Mouse (Mus musculus) forebrain, embryonic 12.5 days (tissue): ENCODE results near the gene Gm49396. TPM values are rescaled to one million over a fixed set of nuclear protein-coding genes. Genes with fewer than 3 reads are reported as not detected.

Experiments
- ATAC-seq: fragments of 200-750 bp; cut with Nextera tagmentation; 2 replicates; pipeline ENCODE4 v1.8.0; 2017; ENCODE audit warnings: moderate TSS enrichment; ENCODE audit not compliant: low FRiP score
- H3K27ac ChIP-seq: fragments of 300-500 bp; sonication (generic); 2 replicates; pipeline ENCODE4 v1.5.1; 2016; ENCODE audit warnings: mild to moderate bottlenecking
- H3K27me3 ChIP-seq: fragments of 300-500 bp; sonication (generic); 2 replicates; pipeline ENCODE4 v1.6.1; 2016; ENCODE audit warnings: mild to moderate bottlenecking
- H3K36me3 ChIP-seq: fragments of 300-500 bp; sonication (generic); replicated peaks from 2 replicates; pipeline ENCODE4 v1.6.1; 2016; ENCODE audit warnings: mild to moderate bottlenecking
- H3K4me1 ChIP-seq: fragments of 300-500 bp; sonication (generic); 2 replicates; pipeline ENCODE4 v1.6.1; 2016
- H3K4me2 ChIP-seq: fragments of 300-500 bp; sonication (generic); 2 replicates; pipeline ENCODE4 v1.6.1; 2016; ENCODE audit warnings: mild to moderate bottlenecking, moderate library complexity
- H3K4me3 ChIP-seq: fragments of 300-500 bp; sonication (generic); replicated peaks from 2 replicates; pipeline ENCODE4 v1.5.1; 2016; ENCODE audit warnings: mild to moderate bottlenecking
- H3K9ac ChIP-seq: fragments of 300-500 bp; sonication (generic); 2 replicates; pipeline ENCODE4 v1.6.1; 2016; ENCODE audit warnings: mild to moderate bottlenecking
- H3K9me3 ChIP-seq: fragments of 300-500 bp; sonication (generic); 2 replicates; pipeline ENCODE4 v1.6.1; 2016
- WGBS: fragments of 180-500 bp; shearing (Covaris S2); methylation state at CpG from one replicate; pipeline ENCODE4 v1.1.7; 2016; 5-methylcytosine and 5-hydroxymethylcytosine counted together
- polyA plus RNA-seq: library from polyadenylated mRNA; unstranded; fragments of >200 nt; fragmentation: Nextera tagmentation; extraction: Ambion mirVana; gene quantifications from 2 replicates; pipeline ENCODE4 v1.2.1, GENCODE M21; 2016

Gm49396 gene
- 24.0 and 24.9 TPM in 2 replicates for polyA plus RNA-seq

- Histone ChIP-seq H3K36me3 (peaks cover 28% of the 10 kb centered on the region), H3K4me2 (peak within 1 kb of the TSS; percentile 87), H3K27ac (peak within 1 kb of the TSS; percentile 94), H3K27me3 (no peaks in the 10 kb centered on the region), H3K9me3 (no peaks in the 10 kb centered on the region), H3K9ac (peak within 1 kb of the TSS; percentile 80), H3K4me1 (peaks cover 28% of the 10 kb centered on the region), H3K4me3 (peak within 1 kb of the TSS; percentile 77)
- WGBS, result under 1% methylated on average over 45 of the region's 45 CpGs
- ATAC-seq, result peak; percentile 88
Measured at GRCm38 (mm10) chr7:30563117-30563905, at the start of gene Gm49396, which contains the start of the genes U2af1l4 and Psenen. Gene Gm49396 (plus strand): TSS chr7:30563344. Gene U2af1l4 (plus strand): TSS chr7:30563301. Gene Psenen (minus strand): TSS chr7:30563627.

DNA sequence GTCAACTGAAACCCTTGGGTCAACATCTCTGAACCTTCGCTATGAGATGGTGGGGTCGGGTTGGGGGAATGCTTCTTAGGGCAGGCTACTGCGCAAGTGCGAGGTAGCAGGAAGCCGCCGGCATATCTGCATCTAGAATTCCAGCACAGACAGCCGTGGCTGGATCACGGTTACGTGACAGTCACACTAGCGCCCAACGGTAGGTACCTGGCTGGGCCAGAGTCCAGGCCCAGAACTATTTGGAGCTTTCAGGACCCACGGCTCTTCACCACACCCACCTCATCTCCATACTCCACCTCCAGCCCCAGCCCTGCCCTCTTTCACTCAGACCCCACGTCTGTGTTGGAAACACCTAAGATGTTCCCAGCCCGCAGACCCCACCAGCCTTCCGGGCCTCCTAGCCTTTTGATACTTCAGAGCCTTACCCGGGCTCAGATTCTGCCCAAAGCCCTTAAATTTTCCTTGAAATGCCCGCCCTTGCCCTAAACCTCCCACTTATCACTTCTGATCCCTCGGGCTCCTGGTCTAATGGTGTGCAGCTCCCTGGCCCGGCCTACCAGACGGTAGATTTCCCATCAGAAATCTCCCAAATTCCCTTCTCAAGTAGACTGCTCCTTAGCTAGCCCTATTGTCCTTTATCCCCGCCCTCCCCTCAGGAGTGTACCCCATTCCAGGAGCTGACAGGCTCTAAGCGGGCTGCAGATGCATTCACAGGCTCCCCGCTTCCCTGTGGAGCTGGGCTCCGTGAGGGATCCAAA, 48.0 kb upstream of the Gm49396 start:
- ATAC-seq, result no peak; the same call in 1 of the 2 replicates
- H3K9me3 ChIP-seq, result no peaks in the 10 kb centered on the region
- H3K4me1 ChIP-seq, result no peaks in the 10 kb centered on the region
- H3K4me2 ChIP-seq, result no peak overlapping the region
- H3K27ac ChIP-seq, result no peak overlapping the region
- H3K9ac ChIP-seq, result no peak overlapping the region
- H3K27me3 ChIP-seq, result no peaks in the 10 kb centered on the region
- H3K36me3 ChIP-seq, result no peaks in the 10 kb centered on the region
- WGBS, result 55% methylated on average over 24 of the region's 24 CpGs
- no peak overlapping the region for H3K4me3 ChIP-seq

DNA sequence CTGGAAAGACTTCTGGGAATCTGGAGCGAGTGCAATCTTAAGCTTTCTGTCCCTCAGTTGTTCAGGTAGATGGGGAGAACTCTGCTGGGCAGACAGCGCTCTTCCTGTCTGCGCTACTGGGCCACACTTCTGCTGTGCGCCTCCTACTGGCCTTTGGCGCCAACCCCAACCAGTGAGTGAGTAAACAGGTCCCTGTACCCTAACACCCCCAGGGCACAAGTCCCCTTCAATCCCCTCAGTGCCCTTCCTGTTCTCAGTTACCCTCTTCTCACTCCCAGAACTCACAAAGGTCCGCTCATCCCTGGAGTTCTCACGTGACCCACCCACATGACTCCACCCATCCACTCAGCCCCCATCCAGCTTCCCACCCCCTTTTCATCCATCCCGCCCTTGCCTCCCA, 44.8 kb upstream of the Gm49396 start:
- 48% methylated on average over 8 of the region's 8 CpGs for WGBS
- H3K27ac ChIP-seq, result no peak overlapping the region
- H3K4me2 ChIP-seq, result no peak overlapping the region
- peaks cover 14% of the 10 kb centered on the region for H3K36me3 ChIP-seq
- H3K4me1 ChIP-seq, result peaks cover 8% of the 10 kb centered on the region; the same call in 1 of the 2 replicates
- H3K9ac ChIP-seq, result no peak overlapping the region
- H3K27me3 ChIP-seq, result no peaks in the 10 kb centered on the region
- no peaks in the 10 kb centered on the region for H3K9me3 ChIP-seq
- ATAC-seq, result no peak
- H3K4me3 ChIP-seq, result no peak overlapping the region

- Histone ChIP-seq H3K27me3 (no peaks in the 10 kb centered on the region), H3K36me3 (peaks cover 34% of the 10 kb centered on the region), H3K27ac (peak overlapping the region; percentile 42; the same call in 1 of the 2 replicates), H3K9ac (no peak overlapping the region), H3K4me3 (no peak overlapping the region), H3K4me1 (peaks cover 8% of the 10 kb centered on the region; the same call in 1 of the 2 replicates), H3K4me2 (no peak overlapping the region), H3K9me3 (no peaks in the 10 kb centered on the region)
- 67% methylated on average over 4 of the region's 4 CpGs for WGBS
- ATAC-seq, result no peak
Measured at GRCm38 (mm10) chr7:30520396-30520795, 42.7 kb upstream of the Gm49396 start.

DNA sequence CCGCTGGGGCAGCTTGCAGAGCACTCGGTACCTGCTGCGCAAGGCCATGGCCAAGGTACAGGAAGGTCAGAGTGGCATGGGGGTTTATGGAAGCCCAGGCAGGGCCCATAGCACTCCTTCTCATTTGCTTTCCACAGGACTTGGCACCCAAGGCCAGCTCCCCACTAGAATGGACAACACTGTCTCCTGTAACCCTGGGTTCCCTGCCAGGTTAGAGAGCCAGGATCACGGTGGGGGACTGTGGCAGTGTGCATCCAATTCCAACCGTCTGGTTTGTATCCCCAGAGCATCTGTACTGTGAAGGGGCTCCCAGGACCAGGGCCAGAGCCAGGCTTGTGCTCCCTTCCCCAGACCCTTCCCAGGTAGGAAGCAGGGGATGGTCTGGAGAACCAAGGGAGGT, 42.3 kb upstream of the Gm49396 start:
- Histone ChIP-seq H3K4me3 (no peak overlapping the region), H3K27ac (peak overlapping the region; percentile 42; the same call in 1 of the 2 replicates), H3K27me3 (no peaks in the 10 kb centered on the region), H3K9ac (no peak overlapping the region), H3K4me1 (peaks cover 9% of the 10 kb centered on the region; the same call in 1 of the 2 replicates), H3K36me3 (peaks cover 39% of the 10 kb centered on the region), H3K4me2 (no peak overlapping the region), H3K9me3 (no peaks in the 10 kb centered on the region)
- ATAC-seq, result no peak
- WGBS, result 78% methylated on average over 5 of the region's 5 CpGs

DNA sequence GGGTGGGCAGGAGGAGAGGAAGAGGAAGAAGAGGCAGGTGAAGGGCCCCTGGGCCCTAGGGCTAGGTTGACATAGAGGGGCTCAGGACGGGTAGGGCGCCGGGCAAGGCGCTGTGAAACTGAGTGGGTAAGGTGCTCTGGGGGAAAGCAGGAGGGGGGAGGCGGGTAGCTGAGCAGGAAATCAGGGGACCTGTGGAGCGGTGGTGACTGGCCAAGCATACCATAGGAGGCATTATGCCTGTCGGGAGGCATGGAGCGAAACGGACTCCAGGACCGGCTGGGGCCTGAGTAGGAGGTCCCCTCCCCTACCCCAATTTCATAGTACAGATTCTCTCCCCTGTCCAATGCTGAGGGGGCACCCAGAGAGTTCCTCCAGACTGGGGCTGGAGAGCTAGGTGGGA, 40.3 kb upstream of the Gm49396 start:
- WGBS, result 85% methylated on average over 10 of the region's 10 CpGs
- H3K9me3 ChIP-seq, result no peaks in the 10 kb centered on the region
- ATAC-seq, result no peak
- H3K4me3 ChIP-seq, result no peak overlapping the region
- no peak overlapping the region for H3K9ac ChIP-seq
- no peak overlapping the region for H3K4me2 ChIP-seq
- H3K27me3 ChIP-seq, result no peaks in the 10 kb centered on the region
- H3K36me3 ChIP-seq, result peaks cover 59% of the 10 kb centered on the region
- no peak overlapping the region for H3K27ac ChIP-seq
- H3K4me1 ChIP-seq, result peaks cover 20% of the 10 kb centered on the region

DNA sequence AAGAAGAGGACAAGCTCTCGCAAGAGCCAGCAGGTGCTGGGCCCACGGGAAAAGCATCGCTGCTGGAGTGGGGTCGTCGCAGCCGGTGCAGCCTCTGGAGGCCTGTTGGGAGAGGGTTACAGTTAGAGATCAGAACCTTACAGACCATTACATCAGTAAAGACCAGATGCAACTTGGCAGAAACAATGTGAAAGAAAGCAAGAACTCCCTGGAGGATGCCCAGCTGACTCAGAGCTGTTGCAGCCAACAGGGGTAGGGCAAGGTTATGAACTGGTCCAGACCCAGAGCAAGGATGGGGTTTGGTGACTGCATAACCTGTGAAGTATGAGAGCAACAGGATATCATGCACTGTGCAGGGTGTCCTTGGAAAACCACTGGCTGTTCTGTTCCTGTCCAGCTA, 38.7 kb upstream of the Gm49396 start:
- Histone ChIP-seq H3K4me1 (peaks cover 20% of the 10 kb centered on the region), H3K27ac (no peak overlapping the region), H3K27me3 (no peaks in the 10 kb centered on the region), H3K36me3 (peaks cover 75% of the 10 kb centered on the region), H3K9me3 (no peaks in the 10 kb centered on the region), H3K4me2 (no peak overlapping the region), H3K4me3 (no peak overlapping the region), H3K9ac (no peak overlapping the region)
- ATAC-seq, result no peak
- WGBS, result 85% methylated on average over 6 of the region's 6 CpGs

DNA sequence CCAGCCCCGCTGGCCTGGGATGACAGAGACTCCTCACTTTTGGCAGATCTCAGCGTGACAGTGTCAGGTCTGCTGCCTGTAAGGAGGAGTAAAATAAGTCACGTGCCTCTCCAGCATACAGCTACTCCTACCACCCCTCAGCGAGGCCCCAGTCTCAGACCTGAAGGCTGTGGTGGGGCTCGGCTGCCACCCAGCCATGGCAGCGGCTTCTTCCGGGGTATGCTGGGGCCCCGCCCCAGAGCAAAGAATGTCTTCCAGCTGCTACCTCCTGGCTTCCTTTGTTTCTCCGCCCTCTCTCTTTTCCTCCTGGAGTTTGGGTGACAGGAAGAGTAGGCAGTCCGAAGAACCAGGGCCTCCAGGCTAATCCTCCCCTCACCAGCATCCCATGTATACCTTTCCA, 37.2 kb upstream of the Gm49396 start:
- H3K36me3 ChIP-seq, result peaks cover 90% of the 10 kb centered on the region
- H3K9ac ChIP-seq, result no peak overlapping the region
- no peak; the same call in 1 of the 2 replicates for ATAC-seq
- no peaks in the 10 kb centered on the region for H3K27me3 ChIP-seq
- H3K4me1 ChIP-seq, result peaks cover 17% of the 10 kb centered on the region
- no peak overlapping the region for H3K4me2 ChIP-seq
- H3K27ac ChIP-seq, result no peak overlapping the region
- no peaks in the 10 kb centered on the region for H3K9me3 ChIP-seq
- H3K4me3 ChIP-seq, result no peak overlapping the region
- WGBS, result 31% methylated on average over 10 of the region's 10 CpGs

GRCm38 (mm10) chr7:30526399-30526798, 36.7 kb upstream of the Gm49396 start:
- H3K36me3 ChIP-seq, result peaks cover 94% of the 10 kb centered on the region
- H3K27ac ChIP-seq, result no peak overlapping the region
- WGBS, result 21% methylated on average over 17 of the region's 17 CpGs

DNA sequence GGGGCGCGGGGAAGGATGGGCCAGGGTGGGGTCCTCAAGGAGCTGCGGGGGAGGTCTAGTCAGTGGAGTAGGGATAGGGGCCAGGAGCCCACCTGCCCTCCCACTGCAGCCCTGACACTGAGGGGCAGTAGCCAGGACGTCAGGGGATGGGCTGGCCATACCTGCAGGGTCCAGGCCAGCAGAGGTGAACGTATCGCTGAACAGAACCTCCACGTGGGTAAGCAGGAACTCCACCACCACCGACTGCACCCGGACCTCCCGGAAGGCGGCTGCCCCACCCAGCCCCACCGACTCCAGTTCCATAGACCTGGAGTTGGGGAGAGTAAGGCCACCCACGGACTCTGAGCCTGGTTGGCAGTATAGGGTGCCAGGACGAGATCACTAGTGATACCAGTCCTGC, 36.2 kb upstream of the Gm49396 start:
- Histone ChIP-seq H3K4me2 (no peak overlapping the region), H3K4me3 (no peak overlapping the region), H3K36me3 (peaks cover 100% of the 10 kb centered on the region), H3K9ac (no peak overlapping the region), H3K9me3 (no peaks in the 10 kb centered on the region), H3K27me3 (no peaks in the 10 kb centered on the region), H3K4me1 (peaks cover 20% of the 10 kb centered on the region), H3K27ac (no peak overlapping the region)
- 85% methylated on average over 14 of the region's 14 CpGs for WGBS
- ATAC-seq, result no peak

More at GRCm38 (mm10) chr7:30526399-30526798, 36.7 kb upstream of the Gm49396 start:
- Histone ChIP-seq H3K9me3 (no peaks in the 10 kb centered on the region), H3K4me1 (peaks cover 16% of the 10 kb centered on the region), H3K27me3 (no peaks in the 10 kb centered on the region), H3K4me3 (no peak overlapping the region), H3K4me2 (no peak overlapping the region), H3K9ac (no peak overlapping the region)
- ATAC-seq, result no peak

DNA sequence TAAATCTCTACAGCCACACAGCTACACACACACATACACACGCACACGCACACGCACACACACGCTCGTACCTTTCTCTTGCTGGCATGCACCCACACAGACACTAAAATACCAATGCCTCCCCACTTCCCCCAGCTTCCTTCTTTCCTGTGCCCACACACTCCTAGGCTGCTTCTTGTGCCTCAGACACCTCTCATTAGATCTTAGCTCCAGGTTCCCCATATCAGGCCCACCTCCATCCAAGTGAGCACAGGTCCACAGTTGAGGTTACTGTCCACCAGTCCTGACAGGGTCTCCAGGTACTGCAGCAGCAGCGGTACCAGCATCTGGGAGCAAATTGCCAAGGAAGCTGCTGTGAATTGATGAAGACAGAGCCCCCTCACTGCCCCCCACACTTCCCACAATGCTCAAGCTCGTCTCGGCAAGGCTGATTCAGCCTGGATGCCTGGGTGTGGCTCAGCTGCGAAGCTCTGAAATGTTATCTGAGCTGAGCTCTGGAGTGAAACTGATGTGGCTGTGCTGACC, 31.8 kb upstream of the Gm49396 start:
- H3K4me1 ChIP-seq, result peaks cover 45% of the 10 kb centered on the region
- no peak overlapping the region for H3K4me3 ChIP-seq
- WGBS, result 83% methylated on average over 9 of the region's 9 CpGs
- peaks cover 66% of the 10 kb centered on the region for H3K36me3 ChIP-seq
- H3K9ac ChIP-seq, result 0 out of 2 replicates have a peak overlapping the region, but pooled peaks have one; percentile 18
- no peaks in the 10 kb centered on the region for H3K9me3 ChIP-seq
- peak overlapping the region; percentile 16; the same call in 1 of the 2 replicates for H3K4me2 ChIP-seq
- no peak for ATAC-seq
- H3K27me3 ChIP-seq, result no peaks in the 10 kb centered on the region
- no peak overlapping the region for H3K27ac ChIP-seq

DNA sequence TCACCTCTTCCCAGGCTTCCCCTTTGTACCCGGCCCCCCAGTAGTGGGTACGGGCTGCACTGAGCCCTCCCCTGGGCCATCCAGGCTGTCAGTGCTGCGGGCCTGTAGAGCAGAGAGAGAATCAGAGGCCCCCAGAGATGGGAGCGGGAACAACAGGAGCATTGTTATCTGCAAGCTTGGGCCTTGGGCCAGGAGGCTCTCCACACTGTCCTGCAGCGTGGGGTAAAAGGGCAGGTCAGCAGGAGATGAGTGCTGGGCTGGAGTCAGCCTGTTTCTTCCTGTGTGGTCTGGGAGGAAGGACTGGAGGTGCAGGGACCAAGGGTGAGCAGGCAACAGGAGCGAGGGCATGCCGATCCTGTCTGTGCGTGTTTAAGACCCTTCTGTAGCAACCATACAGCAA, 30.2 kb upstream of the Gm49396 start:
- 13% methylated on average over 8 of the region's 8 CpGs for WGBS
- H3K9me3 ChIP-seq, result no peaks in the 10 kb centered on the region

More for the DNA sequence above, 30.2 kb upstream of the Gm49396 start:
- H3K9ac ChIP-seq, result peak overlapping the region; percentile 90
- ATAC-seq, result no peak
- peak overlapping the region; percentile 71 for H3K4me3 ChIP-seq
- H3K36me3 ChIP-seq, result peaks cover 50% of the 10 kb centered on the region
- H3K4me2 ChIP-seq, result peak overlapping the region; percentile 81
- no peak overlapping the region; the same call in 1 of the 2 replicates for H3K27ac ChIP-seq
- no peaks in the 10 kb centered on the region for H3K27me3 ChIP-seq
- peaks cover 39% of the 10 kb centered on the region for H3K4me1 ChIP-seq
